Mouse (Mus musculus) spleen, adult 18-20 months (tissue): Measurements from ENCODE around the gene Macrod1.

Experiments used
- DNase-seq, 2 experiments: peaks; one replicate each; pipeline ENCODE4 v3.0.0; 2022; ENCODE audit warnings: mixed read lengths in 2 of 2

The Macrod1 gene

DNA sequence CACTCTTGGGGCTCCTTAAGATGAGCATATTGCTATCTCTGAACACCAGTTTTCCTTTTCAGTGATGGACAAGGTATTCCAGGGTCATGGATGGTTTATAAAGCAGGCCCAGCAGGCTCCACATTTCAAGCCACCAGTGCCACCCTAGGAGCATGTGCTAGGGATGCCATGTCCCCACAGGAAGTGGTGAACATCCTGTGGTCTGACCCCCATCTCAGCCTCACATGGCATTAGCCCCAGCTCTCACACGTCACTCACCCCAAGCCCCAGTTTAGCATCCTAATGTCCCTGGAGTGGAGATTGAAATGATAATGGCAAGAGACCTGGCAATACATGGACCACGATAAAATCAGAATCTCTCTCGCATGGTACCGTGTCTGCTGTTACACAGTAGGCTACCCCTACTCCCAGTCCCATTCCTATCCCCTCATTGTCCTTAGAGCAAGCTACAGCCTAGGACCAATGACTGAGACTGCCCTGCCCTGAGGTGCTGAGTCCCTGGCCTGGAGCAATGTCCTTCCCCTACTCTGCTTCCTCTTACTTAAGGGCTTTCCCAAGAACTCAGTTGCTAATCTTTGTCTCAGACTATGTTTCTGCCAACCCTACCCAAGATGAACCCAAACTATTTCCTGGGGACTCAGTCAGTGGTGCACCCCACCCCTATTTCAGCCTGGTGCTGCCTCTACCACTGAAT is 59.6 kb downstream of the Macrod1 start:
- no peak for DNase-seq

GRCm38 (mm10) chr19:7117141-7117540 is 60.5 kb downstream of the Macrod1 start:
- DNase-seq: no peak

DNA sequence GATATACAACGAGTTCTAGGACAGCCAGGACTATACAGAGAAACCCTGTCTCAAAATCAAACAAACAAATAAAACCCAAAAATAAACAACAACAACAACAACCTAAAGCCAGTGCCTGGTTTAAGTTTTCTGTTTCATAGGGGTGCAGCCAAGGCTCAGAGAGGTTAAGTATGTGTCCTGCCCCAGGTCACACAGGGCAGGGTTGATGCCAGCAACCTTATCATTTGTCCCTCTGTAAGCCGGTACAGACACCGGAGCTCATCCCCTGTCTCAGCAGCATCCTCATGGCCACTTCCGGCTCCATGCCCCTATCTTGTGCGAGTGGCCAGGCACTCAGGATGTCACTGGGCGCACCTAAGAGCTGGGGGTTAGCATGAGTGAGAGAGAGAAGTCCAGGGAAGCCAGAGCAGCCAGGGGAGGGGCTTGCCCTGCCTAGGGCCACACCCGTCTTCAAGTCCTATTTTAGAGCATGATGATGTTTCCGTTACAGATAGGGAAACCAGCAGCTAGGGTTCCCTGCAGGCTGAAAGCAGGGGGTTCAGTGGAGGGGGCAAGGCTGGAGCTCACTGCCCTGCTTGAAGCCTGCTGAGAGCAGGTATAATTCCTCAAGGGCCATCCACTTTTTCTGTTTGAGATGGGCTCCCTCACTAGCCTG is 61.2 kb downstream of the Macrod1 start:
- DNase-seq: peak in 1 of 2 experiments; percentile 21

GRCm38 (mm10) chr19:7121252-7121651 is 64.6 kb downstream of the Macrod1 start:
- no peak for DNase-seq

DNA sequence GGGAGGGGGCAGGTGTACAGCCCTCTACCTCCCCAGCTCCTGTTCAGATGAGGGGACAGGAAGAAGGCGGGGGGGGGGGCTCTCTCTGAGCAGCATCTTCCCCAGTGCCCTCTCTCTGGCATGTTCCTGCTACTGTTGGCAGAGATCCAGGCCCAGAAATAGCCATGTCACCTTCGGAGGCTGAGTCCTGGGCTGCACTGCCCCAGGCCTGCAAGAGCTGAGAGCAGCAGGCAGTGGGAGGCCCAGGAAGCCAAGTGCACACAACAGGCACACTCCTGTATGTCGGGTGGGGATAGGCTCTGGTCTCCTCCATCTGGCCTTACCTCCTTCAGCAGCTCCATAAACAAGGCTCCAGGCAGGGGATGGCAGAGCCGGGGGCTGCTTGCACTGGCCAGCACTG is 65.7 kb downstream of the Macrod1 start:
- DNase-seq: no peak

GRCm38 (mm10) chr19:7122698-7123306 is 66.2 kb downstream of the Macrod1 start:
- DNase-seq: no peak

DNA sequence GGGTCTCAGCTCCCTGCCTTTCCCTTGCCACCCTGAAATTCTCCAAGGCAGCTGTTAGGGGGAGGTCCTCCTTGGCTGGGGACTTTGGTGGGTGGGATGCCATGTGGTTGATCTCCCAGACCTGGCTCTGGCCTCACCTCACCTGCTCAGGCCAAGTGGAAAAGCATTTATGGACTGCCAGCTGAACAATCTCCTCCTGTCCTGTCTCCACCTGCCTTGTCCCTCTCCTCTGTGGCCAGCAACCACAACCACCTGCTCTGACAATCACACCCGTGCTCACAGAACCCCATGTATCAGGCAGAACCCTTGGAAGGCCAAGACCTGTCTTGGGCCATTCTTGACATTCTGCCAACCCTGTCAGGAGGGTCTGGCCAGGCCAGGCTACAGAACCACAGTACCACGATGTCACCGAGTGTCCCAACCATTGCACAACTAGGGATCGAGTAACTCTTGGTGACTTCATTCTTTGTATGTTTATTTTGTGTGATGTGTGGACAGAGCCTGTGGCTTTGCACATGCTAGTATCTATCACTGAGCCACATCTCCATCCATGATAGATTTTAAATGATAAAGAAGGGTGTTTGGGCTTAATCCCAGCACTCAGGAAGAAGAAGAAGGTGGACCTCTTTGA is 69.0 kb downstream of the Macrod1 start:
- no peak for DNase-seq

- DNase-seq: no peak
These were observed 69.6 kb downstream of the Macrod1 start for GRCm38 (mm10) chr19:7126209-7126608.

- no peak for DNase-seq
These were observed 70.3 kb downstream of the Macrod1 start for GRCm38 (mm10) chr19:7126933-7127332.

- DNase-seq: no peak
These were observed 72.2 kb downstream of the Macrod1 start for GRCm38 (mm10) chr19:7128551-7129475.

- DNase-seq: no peak
These were observed 73.7 kb downstream of the Macrod1 start for GRCm38 (mm10) chr19:7130317-7130716.

- no peak for DNase-seq
These were observed 76.8 kb downstream of the Macrod1 start for GRCm38 (mm10) chr19:7133436-7133835.

- DNase-seq: no peak
These were observed 78.1 kb downstream of the Macrod1 start for GRCm38 (mm10) chr19:7134631-7135091.

GRCm38 (mm10) chr19:7135525-7135924 is 78.9 kb downstream of the Macrod1 start:
- no peak for DNase-seq

DNA sequence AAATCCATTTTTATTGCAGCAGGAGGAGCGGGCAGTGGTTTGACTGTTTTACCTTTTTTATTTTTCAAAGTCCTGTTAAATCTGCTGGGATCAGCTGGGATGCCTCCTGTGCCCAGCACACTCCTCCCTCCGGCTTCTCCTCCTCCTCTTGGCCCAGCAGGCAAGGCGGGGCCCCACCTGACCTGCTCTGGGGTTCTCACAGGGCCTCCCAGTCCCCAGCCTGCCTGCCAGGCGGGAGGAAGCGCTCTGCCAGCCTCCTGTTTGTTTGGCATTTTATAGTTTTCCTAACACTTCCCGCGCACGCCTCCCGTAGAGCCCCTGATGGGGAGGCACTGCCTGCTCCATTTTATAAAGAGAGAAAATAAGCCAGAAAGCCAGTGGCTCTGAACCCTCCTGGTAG is 79.4 kb downstream of the Macrod1 start:
- no peak for DNase-seq

- DNase-seq: no peak
These were observed 80.3 kb downstream of the Macrod1 start for GRCm38 (mm10) chr19:7136714-7137498.

DNA sequence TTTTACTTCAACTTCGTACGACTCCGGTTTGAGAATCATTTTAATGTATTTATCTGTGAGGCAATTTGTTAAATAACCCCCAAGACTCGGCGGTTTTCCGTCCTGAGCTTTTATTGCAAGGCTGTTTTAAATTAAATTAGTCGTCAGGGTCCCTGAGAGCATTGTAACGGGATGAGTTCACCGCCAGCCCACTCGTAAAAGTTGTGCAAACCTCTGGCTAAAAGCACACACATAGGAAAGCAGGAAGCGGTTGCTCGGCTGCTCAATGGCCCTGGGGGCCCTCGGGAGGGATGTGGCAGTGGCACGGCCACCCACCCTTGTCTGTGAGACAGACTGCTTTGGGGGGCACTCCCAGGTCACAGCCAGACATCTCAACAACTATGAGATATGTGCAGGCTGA is 81.7 kb downstream of the Macrod1 start:
- no peak for DNase-seq

- no peak for DNase-seq
These were observed 82.7 kb downstream of the Macrod1 start for GRCm38 (mm10) chr19:7139321-7139720.

DNA sequence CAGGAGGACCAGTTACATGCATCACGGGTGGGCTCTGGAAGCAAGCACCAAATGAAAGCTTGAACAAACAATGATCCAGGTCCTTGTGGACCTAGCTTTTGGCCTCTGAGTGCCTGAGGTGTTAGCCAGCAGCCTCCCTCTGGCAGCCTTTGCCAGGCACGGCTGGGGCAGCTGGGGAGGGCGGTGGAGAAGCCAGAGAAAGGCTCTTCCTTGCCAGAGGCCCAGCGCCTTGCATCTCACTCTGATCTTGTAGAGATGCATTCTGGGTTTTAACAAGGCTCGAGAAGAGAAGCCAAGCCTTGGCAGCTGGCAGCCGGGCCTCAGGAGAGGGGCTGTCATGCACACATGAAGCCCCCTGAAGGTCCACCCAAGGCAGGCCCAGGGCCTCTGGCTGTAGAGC is 83.8 kb downstream of the Macrod1 start:
- no peak for DNase-seq

GRCm38 (mm10) chr19:7140856-7141421 is 84.3 kb downstream of the Macrod1 start:
- no peak for DNase-seq

- DNase-seq: no peak
These were observed 85.8 kb downstream of the Macrod1 start for GRCm38 (mm10) chr19:7142207-7142915.
